Mouse (Mus musculus) left cerebral cortex, postnatal 4 days (tissue): ENCODE results near the gene Mogs. TPM values are rescaled to one million over a fixed set of nuclear protein-coding genes. Genes with fewer than 3 reads are reported as not detected.

ENCODE experiments used
- microRNA-seq: library from miRNA; unstranded; fragments of <30 nt; microRNA quantifications from one replicate; pipeline ENCODE4 v1.2.0, GENCODE M21; 2022
- total RNA-seq, 2 experiments: library from RNA; stranded (reverse); gene quantifications; 2 replicates each; pipeline ENCODE4 v1.2.3; 2021

The Mogs gene
- total RNA-seq, 2 experiments from 2014 or later = 27.2 to 33.2 TPM

Small RNAs within 50 kb of the gene (microRNA-seq; reads per million reads assigned to microRNA genes)
- not detected for gene Mir3470a

Other genes starting within 250 kb of the Mogs start
- gene Sema4f, start 175.7 kb upstream of the Mogs start, total RNA-seq = 10 to 100 TPM; 51.3 to 54.0 TPM
- under 1 TPM in 1 of 2 experiments, not detected in 1; 0.44 TPM for gene M1ap, start 168.6 kb upstream of the Mogs start, total RNA-seq
- gene Dok1, start 82.0 kb upstream of the Mogs start, total RNA-seq = 1 to 10 TPM in 1 of 2 experiments, under 1 TPM in 1; 0.76 to 1.7 TPM
- gene Loxl3, start 81.3 kb upstream of the Mogs start, total RNA-seq = 1 to 10 TPM; 3.2 to 3.6 TPM
- 10 to 100 TPM; 94.8 to 98.5 TPM for gene Aup1, start 61.0 kb upstream of the Mogs start, total RNA-seq
- 10 to 100 TPM; 66.1 to 70.5 TPM for gene Htra2, start 60.2 kb upstream of the Mogs start, total RNA-seq
- under 1 TPM; 0.62 to 0.84 TPM for gene Dqx1, start 57.7 kb upstream of the Mogs start, total RNA-seq
- gene Tlx2, start 45.2 kb upstream of the Mogs start, total RNA-seq = not detected
- 10 to 100 TPM; 16.8 to 23.3 TPM for gene Pcgf1, start 37.6 kb upstream of the Mogs start, total RNA-seq
- not detected for gene Lbx2, start 29.1 kb upstream of the Mogs start, total RNA-seq
- 10 to 100 TPM; 12.0 to 18.4 TPM for gene Ccdc142, start 13.9 kb upstream of the Mogs start, total RNA-seq
- gene Gm42688, start 13.9 kb upstream of the Mogs start, total RNA-seq = 10 to 100 TPM in 1 of 2 experiments, 1 to 10 TPM in 1; 9.7 to 11.3 TPM
- gene Mrpl53, start 6.5 kb upstream of the Mogs start, total RNA-seq = 10 to 100 TPM; 58.4 to 60.7 TPM
- gene Wbp1, start 6.1 kb downstream of the Mogs start, total RNA-seq = 10 to 100 TPM; 60.3 to 68.7 TPM
- 10 to 100 TPM; 24.9 to 26.4 TPM for gene Ino80b, start 9.9 kb downstream of the Mogs start, total RNA-seq
- 10 to 100 TPM; 12.3 to 15.2 TPM for gene Rtkn, start 20.0 kb downstream of the Mogs start, total RNA-seq
- gene Wdr54, start 40.9 kb downstream of the Mogs start, total RNA-seq = 10 to 100 TPM; 20.1 to 24.3 TPM
- 10 to 100 TPM; 13.3 to 16.9 TPM for gene 1700003E16Rik, start 40.9 kb downstream of the Mogs start, total RNA-seq
- 100 to 1,000 TPM; 319 to 327 TPM for gene Dctn1, start 50.4 kb downstream of the Mogs start, total RNA-seq
- under 1 TPM; 0.46 to 0.52 TPM for gene Slc4a5, start 104.3 kb downstream of the Mogs start, total RNA-seq
- 10 to 100 TPM; 17.3 to 17.5 TPM for gene Mthfd2, start 210.4 kb downstream of the Mogs start, total RNA-seq
- gene Mob1a, start 210.5 kb downstream of the Mogs start, total RNA-seq = 10 to 100 TPM; 20.4 to 21.9 TPM
- gene Bola3, start 233.7 kb downstream of the Mogs start, total RNA-seq = 10 to 100 TPM; 16.4 to 21.0 TPM